8 mouse cellular contexts compared by ENCODE assay signal in genomic region chr16:16896015-16896381, GRCm38 (mm10). TPM values are rescaled to one million over a fixed set of nuclear protein-coding genes. Genes with fewer than 3 reads are reported as not detected.
A peak's percentile ranks its signal among the peaks of the same experiment; 100 is the strongest.
DNase-seq lines count a peak whose midpoint lies in the region; ATAC-seq and TF ChIP-seq lines count a peak whose summit lies in the region.

No protein-coding gene starts in this region.

- no peak for TF ChIP-seq CTCF in kidney, adult 2 months (conservative IDR thresholded peaks at IDR 0.05; ENCODE audit: insufficient read depth, insufficient read length, low read depth, low read length)

- H3K9ac ChIP-seq in kidney, embryonic 14.5 days (ENCODE audit: low read depth, low read length), result peak overlapping the region; percentile 71; the same call in 1 of the 2 replicates

- no peak for DNase-seq in kidney, adult 2 months
- peak; percentile 35 for DNase-seq in c-Kit-positive CD71-negative TER-119-negative erythroid progenitor cells, embryonic 14.5 days (ENCODE audit: low read depth)
- no peak for DNase-seq in left cerebral cortex, adult 8-10 months (ENCODE audit: low spot score in 2 of 2)
- no peak for DNase-seq in lung, postnatal 10 days
- DNase-seq in gastrocnemius, adult 8-10 months (ENCODE audit: low spot score in 2 of 2), result no peak

- WGBS in kidney, embryonic 14.5 days, result 19% methylated on average over 4 of the region's 4 CpGs
- WGBS in kidney, adult 2 months, result 18% methylated on average over 4 of the region's 4 CpGs

- H3K79me2 ChIP-seq in myocyte (ENCODE audit: control insufficient read depth, insufficient read depth), result no peaks in the 10 kb centered on the region

- H3K36me3 ChIP-seq in kidney, embryonic 14.5 days (ENCODE audit: control insufficient read depth, insufficient read depth, low read length), result peaks cover 30% of the 10 kb centered on the region
- no peaks in the 10 kb centered on the region for H3K36me3 ChIP-seq in kidney, adult 2 months (ENCODE audit: control insufficient read depth, insufficient read depth, low read length)
- H3K36me3 ChIP-seq in myocyte (ENCODE audit: control insufficient read depth, insufficient read depth), result peaks cover 6% of the 10 kb centered on the region

- no peak overlapping the region for H3K27ac ChIP-seq in kidney, embryonic 14.5 days (ENCODE audit: low read depth, low read length)
- H3K27ac ChIP-seq in kidney, adult 2 months (ENCODE audit: insufficient read depth, low read depth, low read length), result no peak overlapping the region

- no peak for TF ChIP-seq POLR2A in kidney, adult 2 months (IDR thresholded peaks at IDR 0.05; ENCODE audit: low read depth, low read length)
- TF ChIP-seq POLR2A in myocyte (IDR thresholded peaks at IDR 0.05; ENCODE audit: insufficient read length, low read depth), result no peak

- H3K4me1 ChIP-seq in kidney, embryonic 14.5 days (ENCODE audit: control insufficient read depth, insufficient read depth, low read length), result no peaks in the 10 kb centered on the region
- H3K4me1 ChIP-seq in kidney, adult 2 months (ENCODE audit: control insufficient read depth, insufficient read depth, low read length), result no peaks in the 10 kb centered on the region

- H3K9me3 ChIP-seq in kidney, embryonic 14.5 days (ENCODE audit: control insufficient read depth, low read length), result no peaks in the 10 kb centered on the region

- no peaks in the 10 kb centered on the region for H3K27me3 ChIP-seq in kidney, embryonic 14.5 days (ENCODE audit: control insufficient read depth, insufficient read depth, low read length)
- H3K27me3 ChIP-seq in kidney, adult 2 months (replicated peaks; ENCODE audit: control insufficient read depth, insufficient read depth, low read length), result no peaks in the 10 kb centered on the region
- H3K27me3 ChIP-seq in myocyte (ENCODE audit: control insufficient read depth, insufficient read depth, insufficient read length), result no peaks in the 10 kb centered on the region

- no peak for ATAC-seq in kidney, embryonic 14.5 days (ENCODE audit: low FRiP score, low TSS enrichment)
- peak; percentile 21 for ATAC-seq in inflammation-experienced regulatory T-cells, adult 6 months

- H3K4me3 ChIP-seq in kidney, embryonic 14.5 days (ENCODE audit: low read length), result peak overlapping the region; percentile 63; the same call in 1 of the 2 replicates
- no peak overlapping the region for H3K4me3 ChIP-seq in kidney, adult 2 months (ENCODE audit: insufficient read depth, low read depth, low read length)
- H3K4me3 ChIP-seq in myocyte, result peak overlapping the region; percentile 59

- peak overlapping the region; percentile 77; the same call in 1 of the 2 replicates for H3K4me2 ChIP-seq in kidney, embryonic 14.5 days (replicated peaks; ENCODE audit: low read depth, low read length)
- H3K4me2 ChIP-seq in myocyte (ENCODE audit: low read depth), result peak overlapping the region; percentile 97

- H3ac ChIP-seq in myocyte (ENCODE audit: control insufficient read depth, insufficient read length), result peak overlapping the region; percentile 50

TF ChIP-seq in myocyte, 11 proteins besides CTCF, POLR2A, EP300 and RAD21:
- TF ChIP-seq REST (IDR thresholded peaks at IDR 0.05; ENCODE audit: insufficient read depth, insufficient read length) (no peak), POLR2AphosphoS2 (IDR thresholded peaks at IDR 0.05; ENCODE audit: insufficient read length, low read depth) (no peak), USF1 (IDR thresholded peaks at IDR 0.05; ENCODE audit: low read depth) (no peak), MYOD1 (IDR thresholded peaks at IDR 0.05; ENCODE audit: control insufficient read depth in 1 of 3, insufficient read length in 2 of 3, low read depth in 2 of 3) (no peak), MAX (IDR thresholded peaks at IDR 0.05; ENCODE audit: low read depth) (no peak), TCF12 (IDR thresholded peaks at IDR 0.05; ENCODE audit: insufficient read depth, poor library complexity, severe bottlenecking) (no peak), CEBPB (IDR thresholded peaks at IDR 0.05; ENCODE audit: insufficient read depth, poor library complexity, severe bottlenecking) (no peak), SRF (IDR thresholded peaks at IDR 0.05; ENCODE audit: control insufficient read depth, insufficient read length, low read depth) (no peak), E2F4 (IDR thresholded peaks at IDR 0.05; ENCODE audit: insufficient read depth) (no peak), MYOG (IDR thresholded peaks at IDR 0.05; ENCODE audit: control insufficient read depth in 1 of 3, insufficient read depth in 1 of 3, insufficient read length in 2 of 3, low read depth in 2 of 3) (no peak), TCF3 (IDR thresholded peaks at IDR 0.05; ENCODE audit: insufficient read length, low read depth) (no peak)

RNA-seq across cellular contexts. Expression of gene Ppm1f, which starts 0.3 kb away (rescaled TPM):
- 11.0 and 21.3 TPM in 2 replicates for polyA plus RNA-seq in kidney, embryonic 14.5 days (2014; fragmentation: Nextera tagmentation; extraction: Ambion mirVana)
- polyA plus RNA-seq in kidney, adult 2 months (2012; rRNA removed), result 14.7 and 15.2 TPM in 2 replicates
- polyA plus RNA-seq in inflammation-experienced regulatory T-cells, adult 6 months (2017; shearing (Covaris generic)), result 10 to 100 TPM; 11.1 to 13.0 (median 11.7) TPM
- 17.9 TPM for polyA plus RNA-seq in myocyte (2012; fragmentation: generic; extraction: Trizol)
- total RNA-seq in left cerebral cortex, adult 8-10 months (2022), result 10 to 100 TPM; 43.4 to 54.8 (median 49.7) TPM
- total RNA-seq in gastrocnemius, adult 8-10 months (2022), result 10 to 100 TPM; 10.6 to 15.8 (median 12.7) TPM

RNA-seq across cellular contexts. Expression of gene Vpreb1, which starts 25.4 kb away (rescaled TPM):
- 1.7 and 2.8 TPM in 2 replicates for polyA plus RNA-seq in kidney, embryonic 14.5 days (2014; fragmentation: Nextera tagmentation; extraction: Ambion mirVana)
- polyA plus RNA-seq in kidney, adult 2 months (2012; rRNA removed), result 15.2 and 15.7 TPM in 2 replicates
- 1 to 10 TPM in 2 of 3 experiments, not detected in 1; 1.2 to 1.4 TPM for polyA plus RNA-seq in inflammation-experienced regulatory T-cells, adult 6 months (2017; shearing (Covaris generic))
- polyA plus RNA-seq in myocyte (2012; fragmentation: generic; extraction: Trizol), result 0.83 TPM
- not detected for total RNA-seq in left cerebral cortex, adult 8-10 months (2022)
- not detected for total RNA-seq in gastrocnemius, adult 8-10 months (2022)

RNA-seq across cellular contexts. Expression of gene Top3b, which starts 25.5 kb away (rescaled TPM):
- 55.6 and 81.4 TPM in 2 replicates for polyA plus RNA-seq in kidney, embryonic 14.5 days (2014; fragmentation: Nextera tagmentation; extraction: Ambion mirVana)
- polyA plus RNA-seq in kidney, adult 2 months (2012; rRNA removed), result 93.6 and 105 TPM in 2 replicates
- 10 to 100 TPM; 38.9 to 76.8 (median 55.8) TPM for polyA plus RNA-seq in inflammation-experienced regulatory T-cells, adult 6 months (2017; shearing (Covaris generic))
- polyA plus RNA-seq in myocyte (2012; fragmentation: generic; extraction: Trizol), result 50.6 TPM
- total RNA-seq in left cerebral cortex, adult 8-10 months (2022), result 10 to 100 TPM; 53.5 to 69.9 (median 67.2) TPM
- total RNA-seq in gastrocnemius, adult 8-10 months (2022), result 10 to 100 TPM; 17.9 to 21.8 (median 19.7) TPM

RNA-seq across cellular contexts. Expression of gene Igll1, which starts 32.2 kb away (rescaled TPM):
- polyA plus RNA-seq in kidney, embryonic 14.5 days (2014; fragmentation: Nextera tagmentation; extraction: Ambion mirVana), result not detected in 2 replicates
- polyA plus RNA-seq in kidney, adult 2 months (2012; rRNA removed), result 0.27 and 0.30 TPM in 2 replicates
- not detected for polyA plus RNA-seq in inflammation-experienced regulatory T-cells, adult 6 months (2017; shearing (Covaris generic))
- polyA plus RNA-seq in myocyte (2012; fragmentation: generic; extraction: Trizol), result not detected
- total RNA-seq in left cerebral cortex, adult 8-10 months (2022), result not detected
- total RNA-seq in gastrocnemius, adult 8-10 months (2022), result not detected
